Mouse (Mus musculus) kidney, adult 9 months (tissue): ENCODE measurements at regions not wholly inside any gene's neighbourhood (a gene's known extent, or its start where the extent isn't known, plus 50 kb on each side); places are given as distances from the start of the nearest gene placed in this dataset.

Source experiments
- DNase-seq: peaks from one replicate; pipeline ENCODE4 v3.0.0; 2022

GRCm38 (mm10) chrX:53976273-53977135 is 179.0 kb upstream of the Xlr start:
- DNase-seq = no peak

DNA sequence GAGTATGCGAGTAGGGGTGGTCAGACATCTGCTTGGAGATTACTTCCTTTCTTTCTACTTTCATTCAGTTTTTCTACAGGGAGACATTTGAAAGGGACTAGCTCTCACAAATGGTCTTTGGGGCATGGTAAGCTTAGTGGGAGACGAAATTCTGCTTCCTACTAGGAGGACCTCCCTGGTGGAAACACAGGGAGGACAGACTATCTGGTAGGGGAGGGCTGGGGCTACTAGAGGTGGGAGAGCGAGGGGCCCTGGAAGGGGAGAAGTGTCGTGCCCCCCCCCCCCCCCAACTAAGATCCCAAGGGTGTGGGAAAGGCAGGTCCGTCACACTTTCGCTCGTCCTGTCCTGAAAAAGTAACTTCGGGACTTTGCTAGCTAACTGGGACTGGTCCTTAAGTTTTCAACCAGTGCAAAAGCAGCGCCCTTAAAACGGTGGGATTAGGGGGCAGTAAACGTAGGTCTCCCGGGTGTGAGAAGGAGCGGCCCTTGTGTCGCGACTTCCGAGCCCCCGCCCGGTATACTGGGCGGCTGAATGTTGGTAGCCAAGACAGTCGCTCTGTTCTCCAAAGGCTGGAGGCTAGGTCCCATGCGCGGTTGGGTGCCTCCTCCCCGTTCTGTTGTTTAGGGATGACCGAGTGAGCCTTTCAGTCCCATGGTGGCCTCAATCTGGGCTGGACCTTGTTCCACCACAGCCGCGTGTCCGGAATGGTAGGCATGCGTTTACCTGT is 178.2 kb upstream of the Xlr start:
- no peak for DNase-seq

GRCm38 (mm10) chrX:53974732-53975544 is 177.4 kb upstream of the Xlr start:
- peak; percentile 3 for DNase-seq
